Mouse (Mus musculus): Measurements from ENCODE around the gene Olfr1136.

The Olfr1136 gene

DNA sequence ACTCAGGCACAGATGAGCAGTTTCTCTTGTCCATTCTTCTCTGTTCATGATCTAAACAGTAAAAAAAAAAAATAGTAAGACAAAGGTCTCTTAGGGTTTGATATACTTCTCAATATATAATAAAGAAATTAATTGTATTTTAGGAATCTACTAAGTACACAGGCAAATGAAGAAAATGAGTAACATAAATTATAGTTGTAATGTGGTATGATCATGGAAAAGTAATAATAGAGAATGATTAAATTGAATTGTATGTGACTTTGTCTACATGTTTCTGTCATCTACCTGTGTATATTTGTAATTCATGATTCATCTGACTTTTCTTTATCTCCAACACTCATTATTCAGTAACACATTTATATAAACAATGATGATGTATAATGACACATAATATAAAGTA is at the start of gene Olfr1136:
Olfr1136 (minus strand) TSS at position 101 of the 400 bp plus-strand sequence.
- DNase-seq (ENCODE audit: low spot score), result no peak

DNA sequence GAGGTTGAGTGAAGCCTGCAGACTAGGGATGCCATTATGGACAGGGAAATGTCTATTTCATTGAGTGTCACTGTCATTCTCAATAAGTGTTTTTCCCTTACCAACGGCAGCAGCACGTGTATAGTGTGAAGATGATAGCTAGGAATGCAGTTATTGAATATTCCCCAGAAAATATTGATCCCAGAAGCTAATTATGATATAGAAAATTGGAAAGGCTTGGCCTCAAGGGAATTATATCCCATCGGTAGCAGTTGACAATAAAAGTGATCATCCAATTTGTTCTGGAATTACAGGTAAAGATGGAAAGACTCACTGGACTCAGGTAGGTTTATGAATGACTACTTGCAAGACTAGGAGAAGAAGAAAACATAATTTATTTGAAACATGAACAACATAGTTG is 49.7 kb upstream of the Olfr1136 start, which contains the start of gene Olfr1140:
Olfr1140 (plus strand) TSS at position 301 of the 400 bp plus-strand sequence.
- no peak for DNase-seq (ENCODE audit: low spot score)

GRCm38 (mm10) chr2:87739878-87740277 is 46.1 kb upstream of the Olfr1136 start, which contains the start of gene Olfr1138:
Olfr1138 (minus strand) TSS chr2:87739978.
- DNase-seq (ENCODE audit: low spot score), result no peak

GRCm38 (mm10) chr2:87713079-87713478 is 19.3 kb upstream of the Olfr1136 start, which contains the start of gene Olfr1137:
Olfr1137 (minus strand) TSS chr2:87713179.
- no peak for DNase-seq (ENCODE audit: low spot score)

GRCm38 (mm10) chr2:87673564-87673963 is 20.2 kb downstream of the Olfr1136 start, which contains the start of gene Olfr1135:
Olfr1135 (minus strand) TSS chr2:87673664.
- DNase-seq (ENCODE audit: low spot score), result no peak

GRCm38 (mm10) chr2:87658360-87658759 is 35.4 kb downstream of the Olfr1136 start, which contains the start of gene Olfr1134:
Olfr1134 (minus strand) TSS chr2:87658460.
- DNase-seq (ENCODE audit: low spot score), result no peak

DNA sequence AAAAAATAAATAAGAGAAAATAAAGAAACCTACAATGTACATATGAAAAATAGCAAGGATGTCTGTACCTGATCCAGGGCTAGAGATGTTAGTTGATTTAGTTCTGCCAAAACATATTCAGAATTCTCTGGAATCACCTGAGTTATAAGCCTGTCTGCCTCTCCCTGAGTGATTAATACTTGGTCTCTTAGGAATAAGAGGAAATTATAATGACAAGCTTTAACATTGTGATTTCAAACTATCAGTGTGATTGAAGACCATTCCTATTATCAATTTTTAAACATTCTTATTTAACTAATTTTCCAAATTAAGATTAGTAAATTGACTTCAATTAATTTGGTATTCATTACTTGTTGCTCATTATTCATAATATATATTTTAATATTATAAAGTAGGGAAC is 46.5 kb downstream of the Olfr1136 start, which contains the start of gene Olfr1133:
Olfr1133 (minus strand) TSS at position 101 of the 400 bp plus-strand sequence.
- no peak for DNase-seq (ENCODE audit: low spot score)

Measured in ovary, postnatal 10 days (tissue).